Mouse (Mus musculus): ENCODE data around the gene Mok. TPM values are rescaled to one million over a fixed set of nuclear protein-coding genes. Genes with fewer than 3 reads are reported as not detected.

The Mok gene
- 5.8 and 5.9 TPM in 2 replicates for polyA plus RNA-seq (2014; fragmentation: Nextera tagmentation; extraction: Ambion mirVana)

DNA sequence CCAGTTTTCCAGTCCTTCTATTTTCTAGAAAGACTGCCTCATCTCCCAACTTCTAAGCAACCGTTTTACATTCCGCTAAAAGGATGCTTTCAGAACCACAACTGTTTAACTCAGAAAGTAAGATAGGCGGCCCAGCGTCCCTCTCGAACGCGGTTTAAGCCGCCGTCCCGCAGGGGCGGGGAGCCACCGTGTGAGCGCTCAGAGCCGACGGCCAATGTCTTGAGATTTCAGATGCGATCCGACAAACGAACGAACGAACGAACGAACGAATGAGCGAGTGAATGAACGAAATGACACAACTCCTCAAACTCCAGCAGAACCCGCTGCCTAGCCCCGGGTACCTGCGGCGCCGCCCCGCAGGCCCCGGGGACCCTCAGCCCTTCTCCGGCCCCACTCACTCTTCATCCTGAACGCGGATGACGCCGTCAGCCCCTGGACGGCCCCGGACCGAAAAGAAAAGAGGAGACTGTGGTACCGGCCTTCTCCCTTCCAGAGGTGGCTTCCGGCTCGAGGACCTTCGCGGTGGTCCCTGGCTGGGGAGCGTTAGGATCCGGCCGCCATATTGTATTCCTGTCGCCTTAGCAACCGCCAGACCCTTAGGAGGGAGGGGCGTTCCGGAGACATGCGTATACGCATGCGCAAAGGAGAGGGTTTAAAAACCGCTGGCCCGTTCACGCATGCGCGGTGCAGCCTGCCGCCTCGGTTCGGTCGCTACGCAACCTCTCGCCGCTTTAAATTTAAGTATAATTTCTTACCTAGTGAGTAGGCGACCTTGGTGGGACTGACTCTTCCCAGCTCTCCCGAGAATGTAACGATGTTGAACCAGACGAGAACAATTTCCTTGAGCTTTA lies at the start of gene Mok:
TSS of gene Mok (minus strand) at position 592 of the 851 bp plus-strand sequence.
- H3K36me3 ChIP-seq (ENCODE audit: insufficient read depth): no peaks in the 10 kb centered on the region
- H3K9me3 ChIP-seq (ENCODE audit: low read depth, low read length): no peaks in the 10 kb centered on the region
- ATAC-seq (ENCODE audit: insufficient read depth) (peak; percentile 42), DNase-seq (peak; percentile 99)
- H3K27ac ChIP-seq (ENCODE audit: low read depth): no peak within 1 kb of the TSS
- WGBS: under 1% methylated on average over 71 of the region's 71 CpGs
- H3K4me2 ChIP-seq: peak within 1 kb of the TSS; percentile 63
- no peaks in the 10 kb centered on the region for H3K4me1 ChIP-seq (ENCODE audit: insufficient read depth)
- TF ChIP-seq CTCF (IDR thresholded peaks at IDR 0.05; ENCODE audit: low read depth): no peak
- H3K9ac ChIP-seq: peak within 1 kb of the TSS; percentile 41
- H3K27me3 ChIP-seq (ENCODE audit: insufficient read depth, low read length): no peaks in the 10 kb centered on the region
- H3K4me3 ChIP-seq (ENCODE audit: low read depth, low read length): peak within 1 kb of the TSS; percentile 72

DNA sequence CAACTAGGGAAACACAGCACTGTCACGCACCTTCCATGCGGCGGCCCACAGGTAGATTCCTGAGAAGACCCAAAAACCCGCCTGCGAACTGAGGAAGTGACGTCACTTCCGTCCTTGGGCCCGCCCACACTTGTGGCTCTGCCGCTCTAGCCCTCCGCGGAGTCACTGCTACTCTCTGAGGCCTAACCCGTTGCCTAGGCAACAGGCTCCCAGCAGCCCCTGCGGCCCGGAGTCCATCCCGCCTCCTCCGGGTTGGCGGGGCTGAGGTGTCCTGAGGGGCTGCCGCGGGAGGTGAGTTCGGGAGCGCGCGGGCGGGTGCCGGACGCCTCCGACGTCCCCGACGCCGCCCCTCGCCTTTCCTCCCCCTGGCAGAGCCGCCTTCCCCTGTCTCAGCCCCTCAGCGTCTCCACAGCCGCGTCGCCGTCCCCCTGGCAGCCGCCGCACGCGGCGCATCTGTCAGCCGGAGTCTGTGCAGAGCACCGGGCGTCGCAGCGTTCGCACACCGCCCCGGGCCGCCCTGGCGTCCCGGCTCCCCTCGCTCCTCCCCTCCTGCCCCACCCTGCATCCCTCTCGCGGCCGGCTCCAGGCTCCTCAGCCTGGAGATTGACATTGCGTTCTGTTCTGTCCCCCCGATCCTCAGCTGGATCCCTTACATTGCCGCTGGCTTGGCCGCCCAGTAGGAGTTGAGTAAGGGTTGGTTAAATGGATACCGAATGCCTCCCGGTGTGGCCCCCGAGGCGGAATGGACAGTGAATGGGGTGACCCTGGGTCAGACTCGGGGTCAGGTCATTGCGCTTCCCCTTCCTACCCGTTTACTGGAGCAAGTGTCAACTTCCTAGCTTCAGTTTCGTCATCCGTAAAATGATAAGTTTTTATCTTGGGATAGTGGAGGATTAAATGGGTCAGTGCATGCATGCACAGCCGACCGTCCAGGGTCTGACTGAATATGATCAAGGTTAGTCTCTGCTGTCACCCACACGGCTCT lies 48.6 kb upstream of the Mok start, which contains the start of the genes Cinp and Tecpr2:
TSS of gene Cinp (minus strand) at position 110 of the 985 bp plus-strand sequence.
TSS of gene Tecpr2 (plus strand) at position 229 of the 985 bp plus-strand sequence.
- Histone ChIP-seq H3K9ac (peak within 1 kb of the TSS; percentile 81), H3K9me3 (ENCODE audit: low read depth, low read length) (no peaks in the 10 kb centered on the region), H3K36me3 (ENCODE audit: insufficient read depth) (no peaks in the 10 kb centered on the region), H3K4me3 (ENCODE audit: low read depth, low read length) (peak within 1 kb of the TSS; percentile 84), H3K27ac (ENCODE audit: low read depth) (peak within 1 kb of the TSS; percentile 78), H3K27me3 (ENCODE audit: insufficient read depth, low read length) (no peaks in the 10 kb centered on the region), H3K4me1 (ENCODE audit: insufficient read depth) (0 out of 2 replicates have a peak, but pooled peaks cover 6% of the 10 kb centered on the region), H3K4me2 (peak within 1 kb of the TSS; percentile 98)
- TF ChIP-seq CTCF (IDR thresholded peaks at IDR 0.05; ENCODE audit: low read depth): no peak
- under 1% methylated on average over 74 of the region's 74 CpGs for WGBS
- DNase-seq (peak; percentile 100), ATAC-seq (ENCODE audit: insufficient read depth) (peak; percentile 99)

DNA sequence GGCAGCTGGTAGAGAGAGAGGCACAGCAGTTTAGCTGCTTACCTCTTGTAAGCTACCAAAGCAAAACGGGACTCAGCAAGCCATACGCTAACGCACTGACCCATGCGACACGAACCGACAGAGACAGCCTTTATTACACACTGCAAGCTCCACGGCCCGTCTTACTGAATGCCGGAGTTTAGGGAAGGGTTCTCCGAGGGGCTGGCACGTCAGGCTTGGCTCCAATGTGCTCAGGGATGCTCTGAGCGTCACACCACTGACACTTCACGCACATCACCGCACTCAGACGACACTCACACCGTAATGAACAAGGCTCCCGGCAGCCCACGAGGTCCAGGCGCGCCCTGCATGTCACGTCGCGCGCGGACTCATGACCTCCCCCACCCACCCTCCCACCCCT lies 47.9 kb upstream of the Mok start:
- H3K4me1 ChIP-seq (ENCODE audit: insufficient read depth): 0 out of 2 replicates have a peak, but pooled peaks cover 6% of the 10 kb centered on the region
- ATAC-seq (ENCODE audit: insufficient read depth): peak; percentile 59

DNA sequence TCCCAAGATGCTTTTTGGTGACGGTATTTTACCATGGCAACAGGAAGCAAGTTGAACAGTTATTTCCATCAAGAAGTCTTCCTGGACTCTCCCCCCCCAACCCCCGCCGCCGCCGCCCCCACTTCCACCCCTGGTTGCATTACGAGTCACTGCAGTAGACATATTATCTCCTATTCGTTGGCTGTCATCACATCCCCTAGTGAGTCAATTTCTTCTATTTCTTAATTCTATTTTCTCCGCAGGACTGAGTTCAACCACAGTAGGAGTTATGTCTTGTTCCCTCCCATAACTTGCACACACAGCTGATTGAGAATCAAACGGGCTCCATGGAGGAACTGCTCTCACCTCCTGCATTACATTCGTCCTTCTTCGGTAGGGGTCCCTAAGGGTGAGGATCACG lies 47.4 kb upstream of the Mok start:
- Histone ChIP-seq H3K27me3 (ENCODE audit: insufficient read depth, low read length) (no peaks in the 10 kb centered on the region), H3K36me3 (ENCODE audit: insufficient read depth) (0 out of 2 replicates have a peak, but pooled peaks cover 6% of the 10 kb centered on the region), H3K4me2 (peak overlapping the region; percentile 98), H3K9ac (peak overlapping the region; percentile 81), H3K4me1 (ENCODE audit: insufficient read depth) (0 out of 2 replicates have a peak, but pooled peaks cover 6% of the 10 kb centered on the region), H3K27ac (ENCODE audit: low read depth) (no peak overlapping the region), H3K9me3 (ENCODE audit: low read depth, low read length) (no peaks in the 10 kb centered on the region), H3K4me3 (ENCODE audit: low read depth, low read length) (peak overlapping the region; percentile 84)
- ATAC-seq (ENCODE audit: insufficient read depth): no peak
- no peak for TF ChIP-seq CTCF (IDR thresholded peaks at IDR 0.05; ENCODE audit: low read depth)
- DNase-seq: no peak
- WGBS: 35% methylated on average over 12 of the region's 12 CpGs

More for the DNA sequence above, 47.9 kb upstream of the Mok start:
- Histone ChIP-seq H3K4me2 (peak overlapping the region; percentile 98), H3K27me3 (ENCODE audit: insufficient read depth, low read length) (no peaks in the 10 kb centered on the region), H3K9me3 (ENCODE audit: low read depth, low read length) (no peaks in the 10 kb centered on the region), H3K27ac (ENCODE audit: low read depth) (0 out of 2 replicates have a peak overlapping the region, but pooled peaks have one; percentile 55), H3K4me3 (ENCODE audit: low read depth, low read length) (peak overlapping the region; percentile 84), H3K9ac (peak overlapping the region; percentile 81), H3K36me3 (ENCODE audit: insufficient read depth) (0 out of 2 replicates have a peak, but pooled peaks cover 3% of the 10 kb centered on the region)
- no peak for TF ChIP-seq CTCF (IDR thresholded peaks at IDR 0.05; ENCODE audit: low read depth)
- DNase-seq: no peak
- WGBS: under 1% methylated on average over 25 of the region's 25 CpGs

DNA sequence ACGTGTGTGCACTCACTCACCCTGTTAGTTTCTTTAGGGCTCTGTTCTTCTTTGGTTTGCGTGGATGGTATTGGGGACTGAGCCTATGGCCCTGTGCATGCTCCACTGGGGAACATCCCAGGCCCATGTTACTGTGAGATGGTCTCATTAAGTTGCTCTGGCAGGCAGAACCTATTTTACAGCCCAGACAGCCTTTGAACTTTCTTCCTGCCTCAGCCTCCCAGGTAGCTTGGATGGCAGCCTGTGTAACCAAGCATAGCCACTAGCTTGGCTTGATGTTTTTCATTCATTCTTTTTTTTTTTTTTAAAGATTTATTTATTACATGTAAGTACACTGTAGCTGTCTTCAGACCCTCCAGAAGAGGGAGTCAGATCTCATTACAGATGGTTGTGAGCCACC lies 44.5 kb upstream of the Mok start:
- Histone ChIP-seq H3K4me1 (ENCODE audit: insufficient read depth) (0 out of 2 replicates have a peak, but pooled peaks cover 5% of the 10 kb centered on the region), H3K9me3 (ENCODE audit: low read depth, low read length) (no peaks in the 10 kb centered on the region), H3K4me2 (no peak overlapping the region), H3K9ac (no peak overlapping the region), H3K27me3 (ENCODE audit: insufficient read depth, low read length) (no peaks in the 10 kb centered on the region), H3K27ac (ENCODE audit: low read depth) (no peak overlapping the region), H3K4me3 (ENCODE audit: low read depth, low read length) (no peak overlapping the region), H3K36me3 (ENCODE audit: insufficient read depth) (peaks cover 27% of the 10 kb centered on the region; the same call in 1 of the 2 replicates)
- ATAC-seq (ENCODE audit: insufficient read depth): no peak
- WGBS: 89% methylated on average over 2 of the region's 2 CpGs
- DNase-seq: no peak
- no peak for TF ChIP-seq CTCF (IDR thresholded peaks at IDR 0.05; ENCODE audit: low read depth)

DNA sequence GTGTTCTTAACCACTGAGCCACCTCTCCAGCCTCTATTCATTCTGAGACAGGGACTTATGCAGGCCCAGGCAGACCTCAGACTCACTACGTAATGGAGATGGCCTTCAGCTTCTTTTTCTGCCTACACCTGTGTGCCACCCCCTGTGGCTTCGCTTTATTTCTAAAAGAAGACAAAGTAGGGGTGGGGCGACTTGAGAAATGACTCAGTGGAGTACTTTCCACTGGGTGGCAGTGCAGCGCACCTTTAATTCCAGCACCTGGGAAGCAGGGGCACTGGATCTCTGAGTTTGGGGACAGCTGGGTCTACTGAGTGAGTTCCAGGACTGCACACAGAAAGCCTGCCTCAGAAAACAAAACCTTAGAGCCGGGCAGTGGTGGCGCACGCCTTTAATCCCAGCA lies 41.6 kb upstream of the Mok start:
- peaks cover 53% of the 10 kb centered on the region for H3K36me3 ChIP-seq (ENCODE audit: insufficient read depth)
- no peaks in the 10 kb centered on the region for H3K4me1 ChIP-seq (ENCODE audit: insufficient read depth)
- no peak for ATAC-seq (ENCODE audit: insufficient read depth)
- peak; percentile 8 for DNase-seq
- H3K9ac ChIP-seq: no peak overlapping the region
- peak; percentile 24 for TF ChIP-seq CTCF (IDR thresholded peaks at IDR 0.05; ENCODE audit: low read depth)
- H3K9me3 ChIP-seq (ENCODE audit: low read depth, low read length): no peaks in the 10 kb centered on the region
- H3K4me2 ChIP-seq: no peak overlapping the region
- H3K27ac ChIP-seq (ENCODE audit: low read depth): no peak overlapping the region
- WGBS: 88% methylated on average over 7 of the region's 7 CpGs
- no peaks in the 10 kb centered on the region for H3K27me3 ChIP-seq (ENCODE audit: insufficient read depth, low read length)
- H3K4me3 ChIP-seq (ENCODE audit: low read depth, low read length): no peak overlapping the region
